Mouse (Mus musculus) small intestine, adult 10 weeks (tissue): ENCODE data around the gene Asap2. TPM values are rescaled to one million over a fixed set of nuclear protein-coding genes. Genes with fewer than 3 reads are reported as not detected.

Experiments
- polyA plus RNA-seq: library from polyadenylated mRNA; stranded (reverse); fragments of 350-450 nt; fragmentation: Illumina TruSeq; extraction: RNeasy Lipid Tissue Mini Kit (QIAGEN cat#74804); gene quantifications from one replicate; pipeline ENCODE4 v1.2.3, GENCODE M21; 2014; ENCODE audit warnings: low replicate concordance

Asap2 gene
- 25.0 TPM for polyA plus RNA-seq

DNA sequence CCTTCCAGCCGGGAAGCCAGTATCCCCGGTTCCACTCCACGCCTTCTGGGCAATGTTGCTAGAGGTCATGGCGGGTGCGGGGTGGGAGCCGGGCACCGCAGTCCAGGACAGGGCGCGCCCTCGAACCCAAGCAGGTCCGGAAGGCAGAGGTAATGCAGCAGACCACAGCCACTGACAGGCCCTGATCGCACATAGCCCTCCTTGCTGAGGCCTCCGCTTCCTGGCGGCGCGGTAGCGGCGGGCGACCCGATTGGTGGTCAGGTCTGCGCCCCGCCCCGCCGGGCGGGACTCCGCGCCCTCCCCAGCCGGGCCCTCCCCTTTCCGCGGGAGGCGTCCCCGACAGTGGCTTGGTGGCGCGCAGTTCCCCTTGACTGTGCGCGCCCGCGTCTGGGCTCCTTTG is at the start of gene Asap2:
Gene Asap2, plus strand, starts transcription at position 328 of the 400 bp plus-strand sequence.

DNA sequence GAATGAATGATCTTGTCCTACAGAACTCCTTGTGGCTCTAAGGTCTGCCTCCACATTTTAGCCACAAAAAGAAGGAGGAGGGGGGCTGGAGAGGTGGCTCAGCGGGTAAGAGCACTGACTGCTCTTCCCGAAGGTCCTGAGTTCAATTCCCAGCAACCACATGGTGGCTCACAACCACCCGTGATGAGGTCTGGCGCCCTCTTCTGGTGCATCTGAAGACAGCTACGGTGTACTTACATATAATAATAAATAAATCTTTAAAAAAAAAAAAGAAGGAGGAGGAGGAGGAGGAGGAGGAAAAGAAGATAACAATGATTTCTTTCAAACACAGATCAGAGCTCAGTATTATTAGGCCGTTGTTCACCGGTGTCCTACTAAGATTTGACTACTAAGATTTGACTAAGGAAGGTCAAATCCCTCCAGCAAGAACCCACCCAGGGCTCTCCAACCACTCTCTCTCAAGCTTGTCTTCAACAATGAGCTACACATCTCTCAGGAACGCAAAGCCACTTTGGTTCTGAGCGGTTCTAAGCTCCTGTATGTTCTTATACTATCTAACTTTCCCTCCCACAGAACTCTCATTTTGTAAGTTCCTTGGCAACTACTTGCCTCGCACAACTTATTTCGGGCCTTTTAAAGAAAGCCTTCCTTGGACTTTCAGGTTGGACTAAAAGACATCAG is 294.6 kb downstream of the Asap2 start, which contains the start of gene Cpsf3:
Gene Cpsf3, plus strand, starts transcription at position 631 of the 681 bp plus-strand sequence.

DNA sequence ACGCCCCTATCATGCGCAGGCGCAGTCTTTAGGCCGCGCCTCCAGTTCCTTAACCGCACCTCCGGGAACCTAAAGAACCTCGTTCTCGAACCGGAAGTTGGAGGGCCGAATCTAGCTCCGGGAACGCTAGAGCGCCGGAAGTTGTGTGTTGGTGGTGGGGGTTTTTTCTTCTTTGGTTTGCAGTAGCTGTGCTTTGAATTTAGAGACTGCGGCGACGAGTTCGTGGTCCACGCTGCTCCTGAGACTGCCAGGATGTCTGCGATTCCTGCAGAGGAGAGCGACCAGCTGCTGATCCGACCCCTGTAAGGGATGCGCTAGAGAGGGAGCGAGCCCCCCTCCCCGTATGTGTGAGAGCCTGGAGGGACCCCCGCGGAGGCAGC is 296.0 kb downstream of the Asap2 start, which contains the start of gene Itgb1bp1:
Gene Itgb1bp1, minus strand, starts transcription at position 42 of the 380 bp plus-strand sequence.

DNA sequence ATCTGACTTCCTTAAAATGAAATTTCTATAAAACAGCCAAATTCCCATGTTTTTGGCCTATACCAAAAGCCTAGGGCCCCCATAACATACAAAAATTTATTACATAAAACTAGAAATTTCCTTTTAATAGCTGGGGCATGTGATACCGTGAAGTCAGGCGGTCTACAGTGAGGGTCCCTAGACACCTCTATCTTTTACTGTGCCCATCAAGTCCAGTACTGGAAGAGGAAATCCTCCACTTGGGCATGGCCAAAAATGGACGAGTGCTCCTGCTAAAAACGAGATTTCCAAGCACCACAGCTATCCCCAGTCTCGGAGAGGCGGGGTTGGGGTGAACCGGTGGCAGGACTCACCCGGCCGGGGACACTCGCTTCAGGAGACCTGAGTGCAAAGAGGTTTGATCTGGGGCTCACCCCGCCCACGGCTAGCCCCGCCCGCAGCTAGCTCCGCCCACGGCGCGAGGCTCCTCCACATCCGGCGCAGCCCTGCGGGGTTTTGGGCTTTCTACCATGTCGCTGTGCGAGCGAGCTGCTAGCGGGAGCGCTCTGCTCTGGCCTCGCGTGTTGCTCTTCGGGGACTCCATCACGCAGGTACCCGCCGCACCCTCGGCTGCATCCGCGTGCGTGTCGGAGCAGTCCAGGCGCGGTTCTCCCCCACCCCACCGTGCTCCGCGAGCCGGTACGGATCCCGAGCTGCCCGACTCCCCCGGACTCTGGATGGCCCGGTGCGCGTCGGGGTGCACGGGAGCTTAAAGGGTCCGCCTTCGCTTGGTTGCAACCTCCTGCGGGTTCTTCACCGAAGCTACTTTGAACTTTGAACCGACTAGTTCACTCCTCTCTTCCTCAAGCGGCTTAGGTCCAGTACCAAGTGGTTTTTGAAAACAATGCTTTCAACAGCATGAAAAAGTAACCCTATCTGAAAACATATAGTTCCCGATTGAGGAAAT is 325.9 kb downstream of the Asap2 start, which contains the start of gene Iah1:
Gene Iah1, plus strand, starts transcription at position 467 of the 946 bp plus-strand sequence.

